Mouse (Mus musculus) midbrain, embryonic 11.5 days (tissue): Measurements from ENCODE around the gene Nek6. TPM values are rescaled to one million over a fixed set of nuclear protein-coding genes. Genes with fewer than 3 reads are reported as not detected.

Experiments used
- ATAC-seq: fragments of 200-750 bp; cut with Nextera tagmentation; 2 replicates; pipeline ENCODE4 v1.8.0; 2017; ENCODE audit warnings: moderate TSS enrichment, moderate library complexity; ENCODE audit not compliant: low FRiP score
- DNase-seq: peaks from one replicate; pipeline ENCODE4 v3.0.0; 2015; ENCODE audit warnings: low spot score; ENCODE audit errors: missing footprints
- H3K27ac ChIP-seq: fragments of 300-500 bp; sonication (generic); 2 replicates; pipeline ENCODE4 v1.5.1; 2014; ENCODE audit warnings: low read depth, low read length
- H3K27me3 ChIP-seq: fragments of 300-500 bp; sonication (generic); 2 replicates; pipeline ENCODE4 v1.6.1; 2014; ENCODE audit warnings: mild to moderate bottlenecking, low read length, moderate library complexity, mixed read lengths; ENCODE audit not compliant: control insufficient read depth, insufficient read depth
- H3K36me3 ChIP-seq: fragments of 300-500 bp; sonication (generic); 2 replicates; pipeline ENCODE4 v1.6.1; 2014; ENCODE audit warnings: mild to moderate bottlenecking, low read length, moderate library complexity, mixed read lengths; ENCODE audit not compliant: control insufficient read depth, insufficient read depth
- H3K4me1 ChIP-seq: fragments of 300-500 bp; sonication (generic); 2 replicates; pipeline ENCODE4 v1.6.1; 2014; ENCODE audit warnings: low read length; ENCODE audit not compliant: control insufficient read depth, insufficient read depth
- H3K4me2 ChIP-seq: fragments of 300-500 bp; sonication (generic); 2 replicates; pipeline ENCODE4 v1.6.1; 2014; ENCODE audit warnings: mild to moderate bottlenecking, moderate library complexity
- H3K4me3 ChIP-seq: fragments of 300-500 bp; sonication (generic); 2 replicates; pipeline ENCODE4 v1.5.1; 2014; ENCODE audit warnings: low read depth, low read length
- H3K9ac ChIP-seq: fragments of 300-500 bp; sonication (generic); 2 replicates; pipeline ENCODE4 v1.6.1; 2014; ENCODE audit warnings: low read length
- H3K9me3 ChIP-seq: fragments of 300-500 bp; sonication (generic); 2 replicates; pipeline ENCODE4 v1.6.1; 2016; ENCODE audit warnings: low read length; ENCODE audit not compliant: control insufficient read depth
- WGBS: fragments of 180-500 bp; shearing (Covaris S2); extraction: QIAGEN DNeasy Blood & Tissue Kit; methylation state at CpG from one replicate; pipeline ENCODE4 v1.1.7; 2014; 5-methylcytosine and 5-hydroxymethylcytosine counted together
- polyA plus RNA-seq: library from polyadenylated mRNA; unstranded; fragments of >200 nt; fragmentation: Nextera tagmentation; extraction: Ambion mirVana; gene quantifications from 2 replicates; pipeline ENCODE4 v1.2.1, GENCODE M21; 2014

Nek6 gene
- polyA plus RNA-seq, 1 experiment from 2014 or later = 87.3 TPM

DNA sequence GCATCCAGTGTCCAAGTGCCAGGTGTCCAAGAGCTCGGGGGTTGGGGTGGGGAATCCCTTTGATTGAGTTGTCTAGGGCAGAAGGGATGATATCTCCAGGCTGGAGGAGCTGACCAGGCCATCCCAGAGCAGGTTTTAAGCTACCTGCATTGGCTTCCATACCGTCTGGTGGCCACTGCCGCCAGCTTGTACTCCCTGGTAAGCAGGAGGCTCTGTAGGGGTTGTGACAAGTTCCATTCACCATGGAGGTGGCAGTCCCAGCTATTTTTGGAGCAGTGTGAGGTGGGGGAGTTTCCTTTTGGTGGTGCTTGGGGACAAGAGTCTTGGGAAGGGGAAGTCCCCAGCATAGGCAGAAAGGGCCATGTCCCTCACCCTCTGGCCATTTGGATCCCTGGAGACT is 29.7 kb downstream of the Nek6 start:
- 80% methylated on average over 3 of the region's 3 CpGs for WGBS
- Histone ChIP-seq H3K9ac (no peak overlapping the region), H3K4me2 (no peak overlapping the region), H3K36me3 (no peaks in the 10 kb centered on the region), H3K9me3 (no peaks in the 10 kb centered on the region), H3K4me3 (no peak overlapping the region), H3K4me1 (peaks cover 13% of the 10 kb centered on the region), H3K27ac (no peak overlapping the region), H3K27me3 (no peaks in the 10 kb centered on the region)
- ATAC-seq (no peak), DNase-seq (no peak)

DNA sequence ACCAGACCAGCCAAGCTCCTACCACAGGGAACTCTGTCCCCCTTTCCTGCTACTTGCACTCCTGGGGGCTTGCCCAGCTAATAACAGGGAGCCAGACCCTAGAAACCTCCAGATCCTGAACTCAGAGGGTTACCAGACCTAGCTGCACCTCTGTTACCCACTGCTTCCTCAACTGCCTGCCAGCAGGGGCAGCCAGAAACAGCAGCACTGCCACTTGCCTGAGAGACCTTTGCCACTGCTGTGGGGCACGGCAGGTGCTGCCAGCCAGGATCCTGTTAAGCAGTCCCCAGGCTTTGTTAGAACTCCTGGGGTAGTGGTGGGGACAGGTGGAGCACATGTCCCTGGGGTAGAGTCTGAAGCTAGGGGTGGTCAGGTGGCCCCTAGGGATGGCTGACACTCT is 30.1 kb downstream of the Nek6 start:
- Histone ChIP-seq H3K4me3 (no peak overlapping the region), H3K9ac (no peak overlapping the region), H3K4me2 (no peak overlapping the region), H3K36me3 (no peaks in the 10 kb centered on the region), H3K4me1 (peaks cover 18% of the 10 kb centered on the region), H3K9me3 (no peaks in the 10 kb centered on the region), H3K27ac (no peak overlapping the region), H3K27me3 (no peaks in the 10 kb centered on the region)
- DNase-seq = no peak
- no peak for ATAC-seq
- 73% methylated on average over 1 of the region's 1 CpGs for WGBS

DNA sequence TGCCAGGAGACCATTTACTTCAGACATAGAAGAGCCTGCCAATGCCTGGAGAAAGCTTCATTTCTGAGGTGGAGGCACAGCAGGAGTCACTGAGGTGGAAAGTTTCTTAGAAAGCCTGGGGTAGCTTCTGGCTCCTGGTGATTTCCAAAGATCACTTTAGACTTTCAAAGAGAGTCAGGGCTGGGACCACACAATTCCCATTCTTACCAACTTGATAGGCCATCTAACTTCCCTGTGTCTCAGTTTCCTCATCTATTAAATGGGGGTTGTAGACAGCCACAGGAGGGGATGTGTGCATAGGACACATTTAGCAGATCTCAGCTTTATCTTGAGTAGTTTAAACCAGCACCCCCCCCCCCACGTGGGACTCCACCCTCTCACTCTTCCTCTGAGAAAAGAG is 30.9 kb downstream of the Nek6 start:
- Histone ChIP-seq H3K36me3 (no peaks in the 10 kb centered on the region), H3K9me3 (no peaks in the 10 kb centered on the region), H3K4me2 (no peak overlapping the region), H3K27ac (no peak overlapping the region), H3K4me1 (peaks cover 25% of the 10 kb centered on the region), H3K27me3 (no peaks in the 10 kb centered on the region), H3K9ac (no peak overlapping the region), H3K4me3 (no peak overlapping the region)
- ATAC-seq (no peak), DNase-seq (no peak)
- WGBS = 43% methylated on average over 1 of the region's 1 CpGs

DNA sequence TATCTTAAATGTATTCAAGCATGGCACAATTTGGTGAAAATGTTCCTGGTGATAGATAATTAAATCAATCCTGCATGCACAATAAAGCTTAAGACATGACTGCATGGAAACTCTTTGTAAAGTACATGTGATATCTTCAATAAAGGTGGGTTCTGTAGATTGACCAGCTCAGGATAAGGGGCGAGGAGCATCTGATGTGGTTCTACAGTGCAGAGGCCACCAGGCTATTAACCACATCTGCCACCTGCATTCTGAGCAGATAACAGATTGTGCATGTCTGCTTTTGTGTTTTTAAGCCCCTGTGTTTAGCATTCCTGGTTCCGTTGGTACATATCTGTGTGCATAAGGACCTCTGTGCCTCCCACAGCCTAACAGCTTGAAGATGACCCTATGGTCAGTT is 31.7 kb downstream of the Nek6 start:
- 76% methylated on average over 2 of the region's 2 CpGs for WGBS
- H3K9me3 ChIP-seq = no peaks in the 10 kb centered on the region
- H3K27ac ChIP-seq = no peak overlapping the region
- no peaks in the 10 kb centered on the region for H3K36me3 ChIP-seq
- no peaks in the 10 kb centered on the region for H3K27me3 ChIP-seq
- no peak for ATAC-seq
- no peak overlapping the region for H3K4me2 ChIP-seq
- no peak overlapping the region for H3K4me3 ChIP-seq
- peaks cover 33% of the 10 kb centered on the region for H3K4me1 ChIP-seq
- no peak overlapping the region for H3K9ac ChIP-seq
- no peak for DNase-seq

DNA sequence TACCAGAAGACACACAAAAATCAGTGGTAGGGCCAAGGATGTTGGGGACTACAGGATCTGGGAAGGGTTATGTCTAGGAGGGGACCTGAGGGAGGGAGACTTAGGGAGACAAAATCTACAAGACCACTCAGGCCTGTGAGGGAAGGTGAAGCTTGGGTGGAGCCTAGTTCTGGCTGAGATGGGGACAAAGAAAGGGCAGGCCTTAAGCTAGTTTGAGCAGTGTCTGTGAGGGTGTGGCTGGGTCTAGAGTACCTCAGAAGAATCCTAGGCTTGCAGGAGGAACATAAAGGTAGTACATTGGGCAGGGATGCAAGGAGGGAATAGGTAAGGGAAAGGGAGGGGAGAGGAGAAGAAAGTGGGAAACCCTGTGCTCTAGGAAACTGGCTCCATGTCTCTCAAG is 32.9 kb downstream of the Nek6 start:
- Histone ChIP-seq H3K4me3 (no peak overlapping the region), H3K9me3 (no peaks in the 10 kb centered on the region), H3K36me3 (no peaks in the 10 kb centered on the region), H3K4me1 (peaks cover 34% of the 10 kb centered on the region), H3K4me2 (no peak overlapping the region), H3K27ac (no peak overlapping the region), H3K27me3 (no peaks in the 10 kb centered on the region), H3K9ac (no peak overlapping the region)
- ATAC-seq (no peak), DNase-seq (no peak)

DNA sequence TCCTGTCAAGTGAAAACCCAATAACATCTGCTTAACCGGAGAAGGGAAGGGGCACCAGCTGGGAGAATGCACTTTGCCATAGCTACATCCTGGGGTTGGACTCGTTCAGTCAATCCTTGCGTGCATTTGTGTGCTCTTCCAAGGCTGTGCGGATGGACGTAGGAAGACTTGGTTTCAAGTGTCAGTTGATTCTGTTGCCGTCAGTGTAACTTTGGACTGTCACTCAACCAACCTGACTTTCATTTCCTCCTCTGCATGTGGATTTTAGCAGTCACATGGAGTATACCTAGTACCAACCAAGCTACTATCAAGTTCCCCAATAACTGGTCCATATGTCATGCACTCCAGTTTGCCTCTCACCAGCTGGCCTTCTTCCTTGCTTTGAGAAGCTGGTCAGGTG is 33.5 kb downstream of the Nek6 start:
- no peak overlapping the region for H3K9ac ChIP-seq
- no peaks in the 10 kb centered on the region for H3K27me3 ChIP-seq
- no peak for ATAC-seq
- 86% methylated on average over 6 of the region's 6 CpGs for WGBS
- H3K27ac ChIP-seq = no peak overlapping the region
- peaks cover 30% of the 10 kb centered on the region for H3K4me1 ChIP-seq
- no peaks in the 10 kb centered on the region for H3K9me3 ChIP-seq
- no peak for DNase-seq
- H3K4me3 ChIP-seq = no peak overlapping the region
- H3K4me2 ChIP-seq = no peak overlapping the region
- no peaks in the 10 kb centered on the region for H3K36me3 ChIP-seq

DNA sequence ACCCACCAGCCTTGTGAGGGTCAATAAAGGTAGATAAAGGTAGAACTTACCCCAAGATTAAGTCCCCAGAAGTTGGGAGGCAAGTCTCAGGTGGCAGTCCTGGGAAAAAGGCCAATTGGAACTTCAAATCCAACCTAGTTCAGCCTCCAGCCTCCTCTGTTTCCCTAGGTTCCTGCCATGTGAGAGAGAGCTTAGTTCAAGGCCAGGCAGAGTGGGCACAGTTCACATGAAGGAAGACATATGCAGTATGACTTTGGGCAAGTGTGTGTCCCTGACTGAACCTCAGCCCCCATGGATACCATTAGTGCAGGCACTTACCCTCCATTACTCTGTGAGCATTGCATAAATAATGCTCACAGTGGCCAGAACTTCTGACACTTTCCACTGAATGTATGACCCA is 34.3 kb downstream of the Nek6 start:
- Histone ChIP-seq H3K27ac (no peak overlapping the region), H3K27me3 (no peaks in the 10 kb centered on the region), H3K9ac (no peak overlapping the region), H3K4me1 (peaks cover 28% of the 10 kb centered on the region), H3K4me3 (no peak overlapping the region), H3K36me3 (0 out of 2 replicates have a peak, but pooled peaks cover 3% of the 10 kb centered on the region), H3K4me2 (no peak overlapping the region), H3K9me3 (no peaks in the 10 kb centered on the region)
- DNase-seq (no peak), ATAC-seq (no peak)

DNA sequence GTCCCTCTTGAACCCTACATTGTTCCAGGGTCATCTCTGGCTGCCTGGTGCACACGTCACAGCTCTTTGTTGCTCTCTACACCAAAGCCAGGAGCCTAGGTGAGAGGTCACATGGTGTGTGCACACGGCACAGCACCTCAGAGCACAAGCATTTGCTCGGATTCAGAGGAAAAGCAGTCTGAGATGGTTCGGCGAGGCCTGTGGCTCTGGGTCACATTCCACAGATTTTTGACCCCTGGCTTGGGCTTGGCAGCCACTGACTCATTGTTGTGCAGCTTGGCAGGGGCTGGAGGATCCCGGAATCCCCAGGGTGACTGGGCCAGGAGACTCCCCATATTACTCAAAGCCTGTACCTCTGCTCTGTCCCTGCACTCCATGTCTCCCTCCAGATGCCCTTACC is 34.8 kb downstream of the Nek6 start:
- WGBS = 6% methylated on average over 6 of the region's 6 CpGs
- H3K4me1 ChIP-seq = peaks cover 28% of the 10 kb centered on the region
- peak overlapping the region; percentile 7; the same call in 1 of the 2 replicates for H3K9ac ChIP-seq
- 0 out of 2 replicates have a peak, but pooled peaks cover 3% of the 10 kb centered on the region for H3K36me3 ChIP-seq
- 0 out of 2 replicates have a peak, but pooled peaks have one; percentile 26 for ATAC-seq
- no peaks in the 10 kb centered on the region for H3K27me3 ChIP-seq
- no peak overlapping the region for H3K4me3 ChIP-seq
- no peak overlapping the region for H3K4me2 ChIP-seq
- H3K27ac ChIP-seq = no peak overlapping the region
- no peak for DNase-seq
- H3K9me3 ChIP-seq = no peaks in the 10 kb centered on the region

DNA sequence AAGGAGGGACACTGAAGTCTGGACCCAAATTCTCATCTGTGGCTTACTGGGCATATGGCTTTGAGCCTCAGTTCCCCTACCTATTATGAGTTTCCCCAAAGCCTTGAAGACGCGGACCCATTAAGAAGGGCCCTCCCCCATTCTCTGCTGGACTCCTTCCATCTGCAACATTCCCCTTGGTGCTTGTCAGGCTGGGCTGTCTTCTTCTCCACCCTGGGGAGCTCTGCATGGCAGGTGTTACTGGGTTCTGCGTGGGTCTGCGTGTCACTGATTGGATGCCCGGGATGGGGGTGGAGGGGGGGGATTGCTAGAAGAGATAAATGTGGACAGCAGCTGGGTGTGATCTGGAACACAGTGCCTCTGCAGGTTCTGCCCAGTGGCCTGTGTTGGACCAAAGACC is 35.3 kb downstream of the Nek6 start:
- peaks cover 28% of the 10 kb centered on the region for H3K4me1 ChIP-seq
- no peak overlapping the region for H3K27ac ChIP-seq
- ATAC-seq (no peak), DNase-seq (no peak)
- no peak overlapping the region for H3K4me3 ChIP-seq
- WGBS = 61% methylated on average over 5 of the region's 5 CpGs
- H3K27me3 ChIP-seq = no peaks in the 10 kb centered on the region
- no peaks in the 10 kb centered on the region for H3K9me3 ChIP-seq
- H3K4me2 ChIP-seq = no peak overlapping the region
- no peak overlapping the region for H3K9ac ChIP-seq
- H3K36me3 ChIP-seq = 0 out of 2 replicates have a peak, but pooled peaks cover 3% of the 10 kb centered on the region
